Mouse (Mus musculus): ENCODE results near the gene U2af2.

DNA sequence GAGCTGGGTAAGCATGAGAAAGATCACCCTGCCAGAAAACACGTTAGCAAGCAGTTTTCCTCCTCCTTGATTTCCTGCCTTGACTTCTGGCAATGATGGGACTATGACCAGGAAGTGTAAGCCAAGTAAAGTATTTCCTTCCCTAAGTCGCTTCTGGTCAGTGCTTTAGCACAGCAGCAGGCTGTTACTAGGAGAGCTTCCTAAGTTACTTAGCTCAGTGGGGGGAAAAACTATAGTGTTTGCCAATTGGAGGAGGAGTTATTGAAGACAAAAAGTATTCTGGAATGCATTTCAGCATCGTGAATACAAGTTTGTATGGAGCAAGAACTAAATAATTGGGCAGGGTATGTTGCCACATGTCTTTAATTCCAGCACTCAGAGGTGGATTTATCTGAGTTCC lies 50.8 kb downstream of the U2af2 start:
- no peak for TF ChIP-seq CTCF (IDR thresholded peaks at IDR 0.05)
- TF ChIP-seq EP300 (IDR thresholded peaks at IDR 0.05), result no peak
